8 mouse cellular contexts compared by ENCODE assay signal in genomic region chr3:97227259-97228005, GRCm38 (mm10).
DNase-seq lines count a peak whose midpoint lies in the region; ATAC-seq and TF ChIP-seq lines count a peak whose summit lies in the region.

No protein-coding gene starts in this region.

- TF ChIP-seq CTCF in layer of hippocampus, adult 2 months (conservative IDR thresholded peaks at IDR 0.05): peak; percentile 40
- no peak for TF ChIP-seq CTCF in lung, embryonic 14.5 days (IDR thresholded peaks at IDR 0.05; ENCODE audit: low read depth)
- no peak for TF ChIP-seq CTCF in olfactory bulb, adult 2 months (IDR thresholded peaks at IDR 0.05; ENCODE audit: insufficient read depth, low read depth, low read length)
- 0 out of 2 replicates have a peak, but pooled peaks have one; percentile 5 for TF ChIP-seq CTCF in thymus, adult 2 months (IDR thresholded peaks at IDR 0.05; ENCODE audit: borderline replicate concordance, control insufficient read depth, extremely low read depth, insufficient read depth, low read length, poor library complexity)

- peak; percentile 91 for DNase-seq in ES-CJ7 (ENCODE audit: low read depth, low spot score)
- peak; percentile 87 for DNase-seq in cerebellum, adult 11 months
- peak; percentile 92 to 93 for DNase-seq in heart, postnatal 36 days
- DNase-seq in layer of hippocampus, adult 2 months (ENCODE audit: low spot score in 2 of 2): peak; percentile 94 to 95
- DNase-seq in lung, embryonic 14.5 days: peak; percentile 94
- DNase-seq in thymus, adult 2 months: peak; percentile 96

- intact Hi-C loops in heart, postnatal 36 days (cut with DNase I): loop anchor here (1.0 to 5.0 kb wide), 3 partner anchors 69 to 430 kb away; partner anchors contain the start of genes Acp6 and Prkab2

- H3K27ac ChIP-seq in forebrain, embryonic 15.5 days (replicated peaks): peak overlapping the region; percentile 85
- peak overlapping the region; percentile 96 for H3K27ac ChIP-seq in layer of hippocampus, adult 2 months
- H3K27ac ChIP-seq in lung, embryonic 14.5 days (ENCODE audit: low read depth): peak overlapping the region; percentile 89
- peak overlapping the region; percentile 54 for H3K27ac ChIP-seq in olfactory bulb, adult 2 months (ENCODE audit: insufficient read depth, low read depth, low read length)
- peak overlapping the region; percentile 43; the same call in 1 of the 2 replicates for H3K27ac ChIP-seq in thymus, adult 2 months (ENCODE audit: control insufficient read depth, insufficient read depth, low read length)

- peak overlapping the region; percentile 70 for H3K4me2 ChIP-seq in forebrain, embryonic 15.5 days (replicated peaks)
- H3K4me2 ChIP-seq in lung, embryonic 14.5 days: peak overlapping the region; percentile 87

- no peaks in the 10 kb centered on the region for H3K36me3 ChIP-seq in forebrain, embryonic 15.5 days
- H3K36me3 ChIP-seq in lung, embryonic 14.5 days (ENCODE audit: insufficient read depth): peaks cover 9% of the 10 kb centered on the region; the same call in 1 of the 2 replicates
- no peaks in the 10 kb centered on the region for H3K36me3 ChIP-seq in thymus, adult 2 months (ENCODE audit: control insufficient read depth, insufficient read depth, low read length)

- ATAC-seq in forebrain, embryonic 15.5 days (replicated peaks): peak; percentile 91
- peak; percentile 88 for ATAC-seq in lung, embryonic 14.5 days (ENCODE audit: insufficient read depth)

- no peak for TF ChIP-seq POLR2A in olfactory bulb, adult 2 months (IDR thresholded peaks at IDR 0.05; ENCODE audit: insufficient read depth, low read depth, low read length)
- TF ChIP-seq POLR2A in thymus, adult 2 months (IDR thresholded peaks at IDR 0.05; ENCODE audit: control insufficient read depth, extremely low read depth, insufficient read depth, low read length, poor library complexity): peak; percentile 55; the same call in 1 of the 2 replicates

- H3K9ac ChIP-seq in forebrain, embryonic 15.5 days (replicated peaks): peak overlapping the region; percentile 71
- H3K9ac ChIP-seq in lung, embryonic 14.5 days: peak overlapping the region; percentile 90

- peaks cover 39% of the 10 kb centered on the region for H3K4me1 ChIP-seq in forebrain, embryonic 15.5 days
- peaks cover 19% of the 10 kb centered on the region; the same call in 1 of the 2 replicates for H3K4me1 ChIP-seq in lung, embryonic 14.5 days (ENCODE audit: insufficient read depth)
- peaks cover 9% of the 10 kb centered on the region for H3K4me1 ChIP-seq in olfactory bulb, adult 2 months (ENCODE audit: control insufficient read depth, insufficient read depth, low read length)
- peaks cover 11% of the 10 kb centered on the region for H3K4me1 ChIP-seq in thymus, adult 2 months (replicated peaks; ENCODE audit: control insufficient read depth, insufficient read depth, low read length)

- under 1% methylated on average over 44 of the region's 79 CpGs for WGBS in forebrain, embryonic 15.5 days
- WGBS in lung, embryonic 14.5 days: 2% methylated on average over 38 of the region's 79 CpGs
- under 1% methylated on average over 42 of the region's 79 CpGs for WGBS in olfactory bulb, adult 2 months
- WGBS in thymus, adult 2 months: 1% methylated on average over 63 of the region's 79 CpGs

- no peaks in the 10 kb centered on the region for H3K9me3 ChIP-seq in forebrain, embryonic 15.5 days
- H3K9me3 ChIP-seq in lung, embryonic 14.5 days (ENCODE audit: low read depth, low read length): no peaks in the 10 kb centered on the region

- no peaks in the 10 kb centered on the region for H3K27me3 ChIP-seq in forebrain, embryonic 15.5 days
- H3K27me3 ChIP-seq in lung, embryonic 14.5 days (ENCODE audit: insufficient read depth, low read length): no peaks in the 10 kb centered on the region
- no peaks in the 10 kb centered on the region for H3K27me3 ChIP-seq in thymus, adult 2 months (ENCODE audit: control insufficient read depth, insufficient read depth, low read length)

- H3K4me3 ChIP-seq in forebrain, embryonic 15.5 days: peak overlapping the region; percentile 57
- peak overlapping the region; percentile 56 for H3K4me3 ChIP-seq in layer of hippocampus, adult 2 months
- peak overlapping the region; percentile 80 for H3K4me3 ChIP-seq in lung, embryonic 14.5 days (ENCODE audit: low read depth, low read length)
- peak overlapping the region; percentile 73 for H3K4me3 ChIP-seq in olfactory bulb, adult 2 months (ENCODE audit: insufficient read depth, low read depth, low read length)
- peak overlapping the region; percentile 59 for H3K4me3 ChIP-seq in thymus, adult 2 months (ENCODE audit: control insufficient read depth, insufficient read depth, low read length)

Comparison
In these comparisons a context has a peak if more than half of its experiments do, and no peak if none do; other contexts are left out.
1. Peak in every context shown above with its lines: DNase-seq, ATAC-seq, H3K4me3 ChIP-seq and H3K27ac ChIP-seq.
2. H3K27ac ChIP-seq: peak in every context shown above with its lines; median percentile 96 in layer of hippocampus, adult 2 months; 89 in lung, embryonic 14.5 days; 85 in forebrain, embryonic 15.5 days; 54 in olfactory bulb, adult 2 months; 43 in thymus, adult 2 months.
3. CTCF ChIP-seq: peak in layer of hippocampus, adult 2 months (single experiment) and thymus, adult 2 months (single experiment); none in lung, embryonic 14.5 days (single experiment) and olfactory bulb, adult 2 months (single experiment).